Mouse (Mus musculus): Measurements from ENCODE around the gene Trp53tg5.

The Trp53tg5 gene

DNA sequence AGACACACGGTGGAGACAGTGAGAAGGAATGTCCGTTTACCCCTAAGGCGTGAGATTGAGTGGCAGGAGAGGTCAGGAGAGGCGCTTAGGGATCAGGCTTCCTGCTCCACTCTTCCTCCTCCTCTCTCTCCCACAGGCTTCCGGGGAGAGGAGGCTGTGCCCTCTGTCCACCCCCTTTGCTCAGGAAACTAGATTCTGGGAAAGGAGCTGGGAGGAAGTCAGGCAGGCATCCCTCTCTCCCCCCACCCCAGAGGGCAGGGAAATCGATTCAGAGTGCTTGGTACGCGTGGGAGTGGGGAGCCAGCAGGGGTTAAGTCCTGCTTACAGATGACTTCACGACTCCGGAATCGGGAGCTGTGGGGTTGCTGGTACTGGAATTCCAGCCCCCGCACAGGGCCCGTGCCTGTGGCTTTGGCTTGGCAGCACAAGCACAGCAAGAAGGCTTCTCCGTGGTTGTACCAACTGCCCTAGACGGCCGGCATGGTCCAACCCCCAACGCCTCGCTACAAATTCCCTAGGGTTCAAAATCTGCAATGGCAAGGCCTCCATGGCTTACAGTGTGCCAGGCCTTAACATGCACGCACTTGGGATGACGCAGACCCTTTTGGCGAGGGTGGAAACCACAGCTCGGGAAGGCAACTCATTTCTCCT lies 40.9 kb downstream of the Trp53tg5 start:
- no peak for DNase-seq (ENCODE audit: low spot score)

GRCm38 (mm10) chr2:164431676-164432465 lies 41.7 kb downstream of the Trp53tg5 start:
- no peak for DNase-seq (ENCODE audit: low spot score)

DNA sequence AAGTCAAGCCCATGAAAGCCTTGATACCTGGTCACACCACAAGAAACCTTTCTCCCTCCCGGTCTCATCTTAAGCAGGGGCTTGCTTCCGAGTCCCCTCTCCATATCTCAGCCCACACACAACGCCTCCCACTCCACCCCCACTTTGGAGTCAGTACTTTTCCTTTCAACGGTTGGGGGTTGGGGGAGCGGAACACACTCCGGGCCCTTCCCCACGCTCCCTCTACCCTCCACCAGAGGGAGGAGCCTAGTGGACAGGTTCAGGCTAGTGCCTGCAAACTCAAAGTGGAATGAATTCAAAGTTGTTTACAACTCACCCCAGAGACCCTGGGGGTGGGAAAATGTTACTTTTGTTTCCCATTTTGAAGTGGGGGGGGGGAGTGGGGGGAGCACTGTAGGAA lies 42.8 kb downstream of the Trp53tg5 start:
- DNase-seq (ENCODE audit: low spot score), result no peak

- DNase-seq (ENCODE audit: low spot score), result no peak
Measured at GRCm38 (mm10) chr2:164429881-164430615, 43.5 kb downstream of the Trp53tg5 start.

DNA sequence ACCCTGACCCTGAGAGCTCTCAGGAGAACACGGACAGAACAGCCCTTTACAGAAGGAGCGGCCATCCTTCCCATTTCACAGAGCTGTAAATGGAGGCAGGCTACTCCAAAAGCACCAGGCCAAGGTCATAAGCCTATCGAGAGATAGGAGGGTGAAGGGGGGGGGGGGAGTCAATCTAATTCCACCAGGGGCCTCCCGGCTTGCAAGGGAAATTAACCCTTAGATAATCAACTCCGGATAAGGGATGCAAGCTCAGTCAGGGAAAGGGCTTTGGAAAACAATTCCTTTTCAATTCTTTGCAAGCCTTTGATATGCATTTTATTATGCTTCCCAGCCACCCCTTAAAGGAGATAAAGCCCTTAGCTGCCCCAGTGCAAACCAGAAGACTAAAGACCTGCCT lies 45.1 kb downstream of the Trp53tg5 start:
- DNase-seq (ENCODE audit: low spot score), result no peak

- no peak for DNase-seq (ENCODE audit: low spot score)
Measured at GRCm38 (mm10) chr2:164426952-164427351, 46.6 kb downstream of the Trp53tg5 start.

- no peak for DNase-seq (ENCODE audit: low spot score)
Measured at GRCm38 (mm10) chr2:164426121-164426520, 47.4 kb downstream of the Trp53tg5 start.

GRCm38 (mm10) chr2:164425401-164425800 lies 48.1 kb downstream of the Trp53tg5 start:
- DNase-seq (ENCODE audit: low spot score), result no peak

GRCm38 (mm10) chr2:164424406-164424805 lies 49.1 kb downstream of the Trp53tg5 start:
- DNase-seq (ENCODE audit: low spot score), result no peak

DNA sequence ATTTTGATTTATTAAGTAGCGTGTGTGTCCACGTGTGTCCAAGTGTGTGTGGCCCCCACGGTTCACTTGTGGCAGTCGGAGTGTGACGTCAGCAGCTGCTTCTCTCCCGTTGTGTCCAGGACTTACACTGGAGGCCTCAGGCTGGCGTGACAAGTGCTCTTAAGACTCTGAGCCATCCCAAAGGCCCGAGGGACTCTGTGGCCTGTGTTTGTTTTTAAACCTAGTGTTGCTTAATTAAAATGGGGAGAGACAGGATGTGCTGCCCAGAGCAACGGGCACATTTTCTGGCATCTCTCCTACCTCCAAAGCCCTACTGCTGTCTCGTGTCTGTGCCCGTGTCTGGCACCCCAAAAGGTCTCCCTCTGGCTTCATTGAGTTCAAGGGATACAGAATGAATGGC lies 50.1 kb downstream of the Trp53tg5 start:
- no peak for DNase-seq (ENCODE audit: low spot score)

DNA sequence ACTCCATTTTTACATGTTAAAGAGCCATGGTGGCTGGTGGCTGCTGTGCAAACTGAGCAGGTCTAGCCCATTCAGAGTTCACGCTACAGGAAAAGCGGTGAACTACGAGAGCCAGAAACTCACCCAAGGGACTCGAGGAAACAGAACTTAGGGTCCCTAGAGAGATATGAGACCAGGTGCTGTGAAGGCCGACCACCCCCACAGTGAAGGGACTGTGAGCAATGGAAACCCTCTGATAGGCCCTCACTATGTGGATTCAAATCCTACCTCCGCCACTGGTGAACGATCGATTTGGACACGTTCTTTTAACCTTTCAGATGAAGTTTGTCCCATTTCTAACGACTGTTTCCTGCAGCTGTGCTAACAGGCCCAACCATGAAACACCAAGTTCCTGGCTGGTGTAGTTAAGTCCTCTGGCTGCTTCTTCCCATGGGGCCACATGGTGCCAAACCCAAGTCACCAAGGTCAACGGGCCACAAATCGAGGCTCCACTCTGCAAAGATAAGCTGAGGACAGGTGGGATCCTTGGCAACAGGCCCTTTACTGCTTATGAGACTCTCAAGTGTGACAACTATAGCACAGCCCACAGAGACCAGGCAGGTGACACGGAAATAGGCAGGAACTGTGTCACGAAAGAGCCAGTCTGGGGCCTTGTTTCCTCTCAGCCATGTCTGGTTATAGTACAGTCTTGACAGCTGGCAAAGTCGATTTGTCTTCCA lies 50.7 kb downstream of the Trp53tg5 start:
- DNase-seq (ENCODE audit: low spot score), result no peak

DNA sequence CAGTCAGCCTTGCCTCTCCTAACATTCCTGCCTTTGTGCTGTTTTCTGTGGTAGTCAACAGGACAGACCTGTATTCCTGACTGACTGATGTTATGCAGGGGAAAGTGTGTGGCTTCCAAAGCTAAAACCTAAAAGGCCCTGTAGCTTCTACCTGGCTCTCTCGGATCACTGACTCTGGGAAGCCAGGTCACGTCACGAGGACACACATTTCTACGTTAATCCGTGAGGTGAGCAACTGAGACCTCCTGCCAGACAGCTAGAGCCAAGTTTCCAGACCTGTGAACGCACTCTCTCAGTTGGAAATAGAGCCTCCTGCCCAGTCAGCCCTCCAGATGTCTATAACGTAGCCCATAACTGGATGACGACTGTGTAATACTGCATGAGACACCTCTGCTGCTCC lies 51.5 kb downstream of the Trp53tg5 start:
- no peak for DNase-seq (ENCODE audit: low spot score)

- no peak for DNase-seq (ENCODE audit: low spot score)
Measured at GRCm38 (mm10) chr2:164421306-164421705, 52.2 kb downstream of the Trp53tg5 start.
